Mouse (Mus musculus) midbrain, postnatal 0 days (tissue): ENCODE measurements around the gene Lime1. TPM values are rescaled to one million over a fixed set of nuclear protein-coding genes. Genes with fewer than 3 reads are reported as not detected.
A peak's percentile ranks its signal among the peaks of the same experiment; 100 is the strongest.

ENCODE experiments used
- ATAC-seq: fragments of 200-750 bp; cut with Nextera tagmentation; 2 replicates; pipeline ENCODE4 v1.8.0; 2017; ENCODE audit warnings: moderate number of reproducible peaks, mild to moderate bottlenecking, moderate TSS enrichment, moderate library complexity; ENCODE audit not compliant: low FRiP score
- DNase-seq: peaks from one replicate; pipeline ENCODE4 v3.0.0-alpha.2; 2015; ENCODE audit warnings: low spot score
- H3K27ac ChIP-seq: fragments of 300-500 bp; sonication (generic); 2 replicates; pipeline ENCODE4 v1.5.1; 2014; ENCODE audit warnings: low read depth, mild to moderate bottlenecking, low read length, mixed read lengths
- H3K27me3 ChIP-seq: fragments of 300-500 bp; sonication (generic); 2 replicates; pipeline ENCODE4 v1.6.1; 2014; ENCODE audit warnings: low read length, control low read depth, mixed read lengths; ENCODE audit not compliant: insufficient read depth
- H3K36me3 ChIP-seq: fragments of 300-500 bp; sonication (generic); 2 replicates; pipeline ENCODE4 v1.6.1; 2014; ENCODE audit warnings: low read length, control low read depth, mixed read lengths; ENCODE audit not compliant: insufficient read depth
- H3K4me1 ChIP-seq: fragments of 300-500 bp; sonication (generic); 2 replicates; pipeline ENCODE4 v1.6.1; 2014; ENCODE audit warnings: mild to moderate bottlenecking, control low read depth, antibody characterized with exemption, low read length, mixed read lengths; ENCODE audit not compliant: insufficient read depth
- H3K4me2 ChIP-seq: fragments of 300-500 bp; sonication (generic); 2 replicates; pipeline ENCODE4 v1.6.1; 2014; ENCODE audit warnings: low read depth, mild to moderate bottlenecking, low read length, mixed read lengths; ENCODE audit not compliant: poor library complexity, severe bottlenecking
- H3K4me3 ChIP-seq: fragments of 300-500 bp; sonication (generic); 2 replicates; pipeline ENCODE4 v1.5.1; 2014; ENCODE audit warnings: low read depth, mild to moderate bottlenecking, low read length, moderate library complexity
- H3K9ac ChIP-seq: fragments of 300-500 bp; sonication (generic); replicated peaks from 2 replicates; pipeline ENCODE4 v1.6.1; 2014; ENCODE audit warnings: mild to moderate bottlenecking, low read length, moderate library complexity, mixed read lengths; ENCODE audit not compliant: poor library complexity, severe bottlenecking
- H3K9me3 ChIP-seq: fragments of 300-500 bp; sonication (generic); 2 replicates; pipeline ENCODE4 v1.6.1; 2016; ENCODE audit warnings: low read length, control low read depth
- CTCF ChIP-seq: IDR thresholded peaks from 2 replicates; pipeline ENCODE4 v1.5.1; 2016; ENCODE audit warnings: antibody characterized with exemption, mild to moderate bottlenecking
- WGBS: fragments of 180-500 bp; shearing (Covaris S2); extraction: QIAGEN DNeasy Blood & Tissue Kit; methylation state at CpG from one replicate; pipeline ENCODE4 v1.1.7; 2014; 5-methylcytosine and 5-hydroxymethylcytosine counted together
- polyA plus RNA-seq: library from polyadenylated mRNA; unstranded; fragments of >200 nt; fragmentation: Nextera tagmentation; extraction: Ambion mirVana; gene quantifications from 2 replicates; pipeline ENCODE4 v1.2.1, GENCODE M21; 2015
- total RNA-seq: library from RNA; depleted of rRNA; stranded (reverse); fragments of >200 nt; gene quantifications from 2 replicates; pipeline ENCODE4 v1.2.3, GENCODE M21; 2014

Gene Lime1
- total and polyA plus RNA-seq, 2 experiments from 2014 or later, result 30.3 to 44.8 TPM

DNA sequence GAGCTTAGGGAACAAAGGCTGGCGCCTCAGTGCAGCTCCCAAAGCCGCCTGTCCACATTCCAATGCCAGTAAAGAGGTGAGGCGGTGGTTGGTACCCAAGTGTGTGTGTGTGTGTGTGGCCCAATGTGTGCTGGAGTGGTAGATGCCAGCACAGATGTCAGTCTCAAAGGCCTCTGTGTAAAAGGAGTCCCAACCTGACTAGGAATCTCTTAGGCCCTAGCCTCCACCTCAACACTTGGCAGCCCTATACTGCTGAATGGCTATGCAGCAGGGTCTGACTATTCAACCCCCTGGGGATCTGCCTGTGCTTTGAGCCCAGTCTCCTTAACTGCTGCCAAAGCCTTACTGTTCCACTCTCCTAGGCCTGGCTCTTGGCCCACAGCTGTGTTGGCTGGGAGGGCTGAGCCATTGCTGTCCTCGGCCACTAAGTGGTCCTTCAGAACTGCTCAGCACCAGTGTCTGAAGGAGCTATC, 5.1 kb downstream of the Lime1 start:
- Histone ChIP-seq H3K4me1 (no peaks in the 10 kb centered on the region), H3K4me2 (no peak overlapping the region), H3K9ac (no peak overlapping the region), H3K4me3 (no peak overlapping the region), H3K27ac (no peak overlapping the region), H3K27me3 (no peaks in the 10 kb centered on the region), H3K36me3 (peaks cover 40% of the 10 kb centered on the region), H3K9me3 (no peaks in the 10 kb centered on the region)
- peak; percentile 84 for DNase-seq
- WGBS, result 78% methylated on average over 4 of the region's 4 CpGs
- no peak for TF ChIP-seq CTCF
- ATAC-seq, result peak; percentile 56

DNA sequence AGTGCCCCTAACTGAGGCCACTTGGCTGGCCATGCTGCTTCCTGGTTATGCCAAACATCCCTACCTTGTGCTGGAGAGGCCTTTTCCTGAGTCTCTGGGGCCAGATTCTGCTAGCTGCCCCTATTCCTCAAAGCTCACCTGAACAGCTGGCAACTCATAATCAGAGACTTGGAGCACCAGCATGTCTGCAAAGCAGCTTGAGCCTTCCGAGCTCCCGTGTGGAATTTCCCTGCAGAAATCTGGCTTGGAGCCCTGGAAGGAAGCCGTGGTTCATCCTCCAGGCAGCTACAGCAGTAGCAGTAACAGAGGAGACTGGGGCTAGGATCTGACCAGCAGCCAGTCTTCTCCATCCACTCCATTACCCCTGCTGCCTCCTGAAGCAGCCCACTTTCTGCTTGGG, 6.0 kb downstream of the Lime1 start:
- WGBS, result 82% methylated on average over 3 of the region's 3 CpGs
- Histone ChIP-seq H3K4me2 (no peak overlapping the region), H3K27me3 (no peaks in the 10 kb centered on the region), H3K9me3 (no peaks in the 10 kb centered on the region), H3K4me1 (no peaks in the 10 kb centered on the region), H3K27ac (no peak overlapping the region), H3K36me3 (peaks cover 38% of the 10 kb centered on the region), H3K4me3 (no peak overlapping the region), H3K9ac (no peak overlapping the region)
- DNase-seq (peak; percentile 40), ATAC-seq (no peak)
- TF ChIP-seq CTCF, result no peak

DNA sequence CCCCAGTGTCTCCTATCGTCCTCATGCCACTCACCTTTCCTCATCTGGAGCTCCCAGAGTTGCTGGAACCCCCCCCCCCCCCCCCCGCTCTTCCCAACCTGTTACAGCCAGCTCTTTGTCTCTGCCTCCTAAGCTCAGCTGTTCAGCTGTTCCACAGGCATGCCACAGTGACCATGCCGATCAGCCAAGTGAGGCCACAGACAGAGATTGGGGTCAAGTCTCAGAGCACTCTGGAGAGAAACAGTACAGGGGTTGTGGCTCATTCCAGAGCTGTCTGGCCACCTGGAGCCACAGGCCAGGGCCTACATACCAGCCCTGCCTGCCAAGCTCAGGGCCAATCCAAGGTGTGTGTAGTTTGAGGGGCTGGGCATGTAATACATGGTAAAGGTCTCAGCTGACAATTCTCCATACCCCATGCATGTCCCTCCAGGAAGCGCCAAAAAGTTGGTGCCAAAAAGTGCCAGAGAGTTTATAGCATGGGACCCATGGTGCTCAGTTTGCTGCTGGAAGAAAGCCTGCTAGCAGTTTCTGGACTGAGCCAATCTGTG, 6.9 kb downstream of the Lime1 start:
- peaks cover 37% of the 10 kb centered on the region for H3K36me3 ChIP-seq
- H3K9me3 ChIP-seq, result no peaks in the 10 kb centered on the region
- H3K4me3 ChIP-seq, result no peak overlapping the region
- H3K4me1 ChIP-seq, result no peaks in the 10 kb centered on the region
- H3K9ac ChIP-seq, result no peak overlapping the region
- no peak for TF ChIP-seq CTCF
- no peak overlapping the region for H3K27ac ChIP-seq
- ATAC-seq (no peak), DNase-seq (no peak)
- H3K27me3 ChIP-seq, result no peaks in the 10 kb centered on the region
- no peak overlapping the region for H3K4me2 ChIP-seq
- WGBS, result 88% methylated on average over 3 of the region's 4 CpGs

DNA sequence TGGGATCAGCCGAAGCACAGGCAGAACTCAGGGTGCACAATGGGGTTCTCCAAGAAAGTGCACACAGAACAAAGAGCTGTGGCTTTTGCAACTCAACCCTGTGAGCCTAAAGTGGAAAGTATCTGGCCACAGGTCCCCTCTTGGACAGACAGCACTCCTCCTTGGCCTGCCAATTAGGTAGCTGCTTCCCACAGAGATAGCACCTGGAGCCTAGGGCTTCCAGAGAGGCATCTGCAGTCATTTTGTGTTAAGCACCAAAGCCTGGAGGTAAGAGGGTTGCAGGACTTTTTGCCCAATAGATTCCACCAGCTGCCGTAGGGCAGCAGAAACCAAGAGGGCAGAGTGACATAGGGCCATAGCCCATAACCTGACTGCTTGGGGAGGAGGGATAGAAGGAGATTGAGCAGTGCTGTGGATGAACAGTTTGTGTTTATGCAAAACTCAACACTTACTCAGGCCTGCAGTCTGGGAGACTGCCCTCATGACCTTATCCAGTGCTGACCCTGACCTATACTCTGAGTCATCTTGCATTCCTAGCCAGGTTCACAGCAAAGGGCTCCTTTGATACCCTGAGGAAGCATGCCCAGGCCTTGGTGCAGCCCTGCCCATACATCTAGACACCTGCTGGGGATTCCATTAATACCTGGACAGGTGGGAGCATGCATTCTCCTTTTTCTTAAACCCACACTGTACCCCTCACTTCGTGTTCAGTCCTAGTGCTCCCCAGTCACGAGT, 10.4 kb downstream of the Lime1 start:
- H3K9ac ChIP-seq, result no peak overlapping the region
- H3K4me3 ChIP-seq, result no peak overlapping the region
- ATAC-seq (no peak), DNase-seq (no peak)
- H3K4me2 ChIP-seq, result no peak overlapping the region
- H3K36me3 ChIP-seq, result peaks cover 34% of the 10 kb centered on the region
- no peaks in the 10 kb centered on the region for H3K27me3 ChIP-seq
- no peak overlapping the region for H3K27ac ChIP-seq
- no peak for TF ChIP-seq CTCF
- H3K9me3 ChIP-seq, result no peaks in the 10 kb centered on the region
- no peaks in the 10 kb centered on the region for H3K4me1 ChIP-seq
- 73% methylated on average over 4 of the region's 4 CpGs for WGBS

DNA sequence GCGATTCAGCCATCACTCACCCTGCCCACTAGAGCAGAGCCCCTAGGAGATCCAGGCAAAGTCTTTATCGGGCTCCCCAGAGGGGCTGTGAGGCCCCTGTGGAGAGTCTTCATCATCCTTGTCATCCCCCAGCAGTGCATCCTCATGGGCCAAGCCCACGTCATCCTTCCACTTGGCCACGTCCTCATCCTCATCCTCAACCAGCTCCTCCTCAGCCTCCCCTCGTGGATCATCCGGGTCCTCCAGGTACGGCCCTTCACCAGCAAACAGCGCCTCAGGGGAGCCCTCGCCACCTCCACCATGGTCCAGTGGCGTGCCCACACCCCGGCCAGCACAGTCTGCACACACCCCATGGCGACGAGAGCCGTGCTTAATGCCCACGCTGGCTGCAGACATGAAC, 11.1 kb downstream of the Lime1 start:
- DNase-seq, result no peak
- no peak overlapping the region for H3K4me3 ChIP-seq
- no peaks in the 10 kb centered on the region for H3K27me3 ChIP-seq
- H3K27ac ChIP-seq, result no peak overlapping the region
- no peak for ATAC-seq
- WGBS, result 89% methylated on average over 15 of the region's 15 CpGs
- H3K36me3 ChIP-seq, result peaks cover 32% of the 10 kb centered on the region
- no peaks in the 10 kb centered on the region for H3K9me3 ChIP-seq
- no peak for TF ChIP-seq CTCF
- no peak overlapping the region for H3K9ac ChIP-seq
- H3K4me1 ChIP-seq, result no peaks in the 10 kb centered on the region
- H3K4me2 ChIP-seq, result no peak overlapping the region

DNA sequence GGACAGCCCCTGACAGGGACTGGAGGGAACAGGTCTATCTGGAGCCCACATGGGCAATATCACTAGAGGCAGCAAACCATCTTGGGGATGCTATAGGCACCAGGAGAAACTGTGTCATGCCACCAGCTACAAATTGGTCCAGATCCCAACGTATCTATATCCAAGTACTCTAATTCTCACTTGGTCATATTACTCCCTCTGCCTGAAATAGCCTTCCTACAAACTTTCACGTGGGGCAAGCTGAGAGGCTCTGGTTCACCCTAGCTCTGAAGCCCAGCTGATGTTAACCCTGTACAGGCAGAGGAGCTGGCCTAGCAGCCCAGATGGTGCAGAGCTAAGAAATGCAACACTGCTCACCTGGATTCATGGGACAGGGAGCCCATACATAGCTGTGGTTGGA, 11.7 kb downstream of the Lime1 start:
- ATAC-seq, result no peak
- Histone ChIP-seq H3K9ac (no peak overlapping the region), H3K4me3 (no peak overlapping the region), H3K36me3 (peaks cover 29% of the 10 kb centered on the region), H3K27ac (no peak overlapping the region), H3K4me1 (no peaks in the 10 kb centered on the region), H3K9me3 (no peaks in the 10 kb centered on the region), H3K27me3 (no peaks in the 10 kb centered on the region), H3K4me2 (no peak overlapping the region)
- no peak for TF ChIP-seq CTCF
- no peak for DNase-seq
- WGBS, result 63% methylated on average over 2 of the region's 2 CpGs
